Mouse (Mus musculus) embryo, embryonic 9.5 days (tissue): ENCODE measurements at regions not wholly inside any gene's neighbourhood (a gene's known extent, or its start where the extent isn't known, plus 50 kb on each side); places are given as distances from the start of the nearest gene placed in this dataset.

Experiments used
- DNase-seq: peaks from one replicate; pipeline ENCODE4 v3.0.0-alpha.2; 2017; ENCODE audit errors: extremely low spot score

- DNase-seq, result no peak
These were observed 845.3 kb upstream of the Rgs18 start for GRCm38 (mm10) chr1:145620561-145620960.

GRCm38 (mm10) chr1:145614326-145614725 lies 839.1 kb upstream of the Rgs18 start:
- DNase-seq, result no peak

GRCm38 (mm10) chr1:145596983-145597382 lies 821.7 kb upstream of the Rgs18 start:
- no peak for DNase-seq

GRCm38 (mm10) chr1:145579460-145579859 lies 804.2 kb upstream of the Rgs18 start:
- DNase-seq, result no peak

- DNase-seq, result peak; percentile 40
These were observed 794.8 kb upstream of the Rgs18 start for GRCm38 (mm10) chr1:145570012-145570411.

- no peak for DNase-seq
These were observed 786.1 kb upstream of the Rgs18 start for GRCm38 (mm10) chr1:145561347-145561746.
